Mouse (Mus musculus): ENCODE data around the gene Rnf166. TPM values are rescaled to one million over a fixed set of nuclear protein-coding genes. Genes with fewer than 3 reads are reported as not detected.

Rnf166 gene
- total and polyA plus RNA-seq, 3 experiments: 36.9 to 99.4 (median 41.6) TPM

DNA sequence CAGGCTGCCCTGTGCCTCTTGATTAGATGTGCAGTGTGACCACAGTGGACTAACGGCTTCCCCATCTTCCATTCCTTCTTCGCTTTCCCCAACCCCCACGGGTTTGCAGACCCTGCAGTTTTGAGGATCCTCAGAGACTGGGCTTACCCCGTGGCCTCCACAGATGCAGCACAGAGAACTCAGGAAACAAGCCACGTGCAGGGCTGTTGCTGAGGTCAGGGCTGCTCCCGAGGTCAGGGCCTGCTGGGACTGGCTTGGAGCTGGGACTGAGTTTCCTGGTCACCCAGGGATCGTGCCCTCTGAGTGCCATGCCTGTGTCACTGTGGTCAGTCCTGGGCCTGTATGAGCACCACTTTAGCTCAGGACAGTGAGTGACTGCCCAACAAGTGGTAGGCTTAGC is 10.9 kb downstream of the Rnf166 start:
- intact Hi-C loops (cut with DNase I): no loop called here
- no peaks in the 10 kb centered on the region for H3K36me3 ChIP-seq (ENCODE audit: control insufficient read depth, insufficient read depth, low read length)
- H3K4me1 ChIP-seq (ENCODE audit: control insufficient read depth, insufficient read depth, low read length): peaks cover 2% of the 10 kb centered on the region; the same call in 1 of the 2 replicates
- 64% methylated on average over 7 of the region's 7 CpGs for WGBS
- TF ChIP-seq POLR2A (IDR thresholded peaks at IDR 0.05; ENCODE audit: insufficient read depth, low read depth, low read length) (no peak), EP300 (IDR thresholded peaks at IDR 0.05; ENCODE audit: insufficient read depth, low read depth, low read length) (no peak), CTCF (IDR thresholded peaks at IDR 0.05) (no peak)
- no peak overlapping the region for H3K27ac ChIP-seq
- no peaks in the 10 kb centered on the region for H3K27me3 ChIP-seq (ENCODE audit: control insufficient read depth, insufficient read depth, low read length)
- no peak overlapping the region for H3K9ac ChIP-seq (ENCODE audit: low read depth, low read length)
- H3K79me2 ChIP-seq (replicated peaks; ENCODE audit: control insufficient read depth, insufficient read depth, low read length): no peaks in the 10 kb centered on the region
- DNase-seq: no peak
- no peak overlapping the region for H3K4me3 ChIP-seq

- Histone ChIP-seq H3K4me1 (ENCODE audit: control insufficient read depth, insufficient read depth, low read length) (peaks cover 4% of the 10 kb centered on the region; the same call in 1 of the 2 replicates), H3K4me3 (no peak overlapping the region), H3K36me3 (ENCODE audit: control insufficient read depth, insufficient read depth, low read length) (no peaks in the 10 kb centered on the region), H3K9ac (ENCODE audit: low read depth, low read length) (no peak overlapping the region), H3K27me3 (ENCODE audit: control insufficient read depth, insufficient read depth, low read length) (no peaks in the 10 kb centered on the region), H3K27ac (no peak overlapping the region), H3K79me2 (replicated peaks; ENCODE audit: control insufficient read depth, insufficient read depth, low read length) (no peaks in the 10 kb centered on the region)
- 39% methylated on average over 12 of the region's 12 CpGs for WGBS
- TF ChIP-seq EP300 (IDR thresholded peaks at IDR 0.05; ENCODE audit: insufficient read depth, low read depth, low read length): no peak
- no peak for TF ChIP-seq POLR2A (IDR thresholded peaks at IDR 0.05; ENCODE audit: insufficient read depth, low read depth, low read length)
- TF ChIP-seq CTCF (IDR thresholded peaks at IDR 0.05): no peak
- intact Hi-C loops (cut with DNase I): no loop called here
- no peak for DNase-seq
These were observed 11.9 kb downstream of the Rnf166 start for GRCm38 (mm10) chr8:122463651-122464640.

DNA sequence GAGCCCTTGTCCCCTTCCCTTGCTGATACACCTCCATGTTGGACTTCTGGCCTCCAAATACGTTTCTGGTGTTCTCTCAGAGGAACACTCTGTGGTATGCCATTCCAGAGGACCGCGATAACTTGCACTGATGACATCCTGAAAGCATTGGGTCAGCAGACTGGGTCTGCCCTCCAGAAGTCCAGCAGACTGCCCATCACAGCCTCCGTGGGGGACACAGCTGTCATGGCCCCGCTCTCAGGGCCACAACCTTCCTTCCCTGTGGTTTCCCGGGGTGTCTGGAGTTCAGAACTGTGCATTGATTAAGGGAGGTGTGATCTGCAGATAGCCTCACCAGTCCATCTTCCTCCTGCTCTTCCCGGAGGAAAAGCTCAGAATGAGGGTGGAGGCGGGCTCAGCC is 13.4 kb downstream of the Rnf166 start:
- intact Hi-C loops (cut with DNase I): no loop called here

DNA sequence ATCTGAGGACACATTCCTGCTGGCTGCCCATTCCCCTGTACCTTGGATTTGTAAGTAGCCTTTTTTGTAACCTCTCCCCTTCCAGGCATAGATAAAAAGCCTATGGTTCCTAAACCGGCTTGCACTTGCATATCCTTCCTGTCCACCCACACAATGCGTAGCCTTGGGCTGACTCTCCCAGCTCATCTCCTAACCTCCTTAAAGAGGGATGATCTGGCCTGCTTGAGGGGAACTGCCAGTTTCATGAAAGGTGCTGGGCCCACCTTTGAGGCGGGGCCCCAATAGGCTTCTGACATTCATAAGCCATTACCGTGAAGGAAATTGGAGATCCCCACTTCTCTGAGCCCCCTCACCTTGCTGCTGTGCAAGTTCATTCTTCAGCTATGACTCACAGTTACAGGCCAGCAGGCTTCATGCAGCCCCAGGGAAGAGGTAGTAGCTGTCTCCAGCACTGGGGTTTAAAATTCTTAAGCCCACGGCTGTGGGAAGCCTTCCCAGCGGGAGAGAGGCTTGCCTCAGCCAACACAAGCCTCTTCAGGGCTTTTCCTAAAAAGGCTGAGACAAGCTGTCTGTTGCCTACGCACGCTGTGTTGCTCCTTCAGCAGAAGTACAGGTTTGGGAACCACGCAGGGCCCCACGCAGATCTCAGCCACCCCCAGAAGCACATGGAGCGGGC is 14.3 kb downstream of the Rnf166 start:
- Histone ChIP-seq H3K27me3 (ENCODE audit: control insufficient read depth, insufficient read depth, low read length) (no peaks in the 10 kb centered on the region), H3K9ac (ENCODE audit: low read depth, low read length) (no peak overlapping the region), H3K4me1 (ENCODE audit: control insufficient read depth, insufficient read depth, low read length) (peaks cover 4% of the 10 kb centered on the region; the same call in 1 of the 2 replicates), H3K79me2 (replicated peaks; ENCODE audit: control insufficient read depth, insufficient read depth, low read length) (no peaks in the 10 kb centered on the region), H3K36me3 (ENCODE audit: control insufficient read depth, insufficient read depth, low read length) (no peaks in the 10 kb centered on the region), H3K27ac (no peak overlapping the region), H3K4me3 (no peak overlapping the region)
- TF ChIP-seq POLR2A (IDR thresholded peaks at IDR 0.05; ENCODE audit: insufficient read depth, low read depth, low read length) (no peak), EP300 (IDR thresholded peaks at IDR 0.05; ENCODE audit: insufficient read depth, low read depth, low read length) (no peak), CTCF (IDR thresholded peaks at IDR 0.05) (no peak)
- no peak for DNase-seq
- intact Hi-C loops (cut with DNase I): no loop called here
- WGBS: 75% methylated on average over 11 of the region's 11 CpGs

More for the DNA sequence above, 13.4 kb downstream of the Rnf166 start:
- WGBS: 77% methylated on average over 8 of the region's 8 CpGs
- TF ChIP-seq CTCF (IDR thresholded peaks at IDR 0.05): no peak
- no peak for TF ChIP-seq POLR2A (IDR thresholded peaks at IDR 0.05; ENCODE audit: insufficient read depth, low read depth, low read length)
- TF ChIP-seq EP300 (IDR thresholded peaks at IDR 0.05; ENCODE audit: insufficient read depth, low read depth, low read length): no peak
- H3K9ac ChIP-seq (ENCODE audit: low read depth, low read length): no peak overlapping the region
- H3K36me3 ChIP-seq (ENCODE audit: control insufficient read depth, insufficient read depth, low read length): no peaks in the 10 kb centered on the region
- H3K4me1 ChIP-seq (ENCODE audit: control insufficient read depth, insufficient read depth, low read length): peaks cover 4% of the 10 kb centered on the region; the same call in 1 of the 2 replicates
- no peak for DNase-seq
- H3K27me3 ChIP-seq (ENCODE audit: control insufficient read depth, insufficient read depth, low read length): no peaks in the 10 kb centered on the region
- H3K79me2 ChIP-seq (replicated peaks; ENCODE audit: control insufficient read depth, insufficient read depth, low read length): no peaks in the 10 kb centered on the region
- H3K4me3 ChIP-seq: no peak overlapping the region
- H3K27ac ChIP-seq: no peak overlapping the region

DNA sequence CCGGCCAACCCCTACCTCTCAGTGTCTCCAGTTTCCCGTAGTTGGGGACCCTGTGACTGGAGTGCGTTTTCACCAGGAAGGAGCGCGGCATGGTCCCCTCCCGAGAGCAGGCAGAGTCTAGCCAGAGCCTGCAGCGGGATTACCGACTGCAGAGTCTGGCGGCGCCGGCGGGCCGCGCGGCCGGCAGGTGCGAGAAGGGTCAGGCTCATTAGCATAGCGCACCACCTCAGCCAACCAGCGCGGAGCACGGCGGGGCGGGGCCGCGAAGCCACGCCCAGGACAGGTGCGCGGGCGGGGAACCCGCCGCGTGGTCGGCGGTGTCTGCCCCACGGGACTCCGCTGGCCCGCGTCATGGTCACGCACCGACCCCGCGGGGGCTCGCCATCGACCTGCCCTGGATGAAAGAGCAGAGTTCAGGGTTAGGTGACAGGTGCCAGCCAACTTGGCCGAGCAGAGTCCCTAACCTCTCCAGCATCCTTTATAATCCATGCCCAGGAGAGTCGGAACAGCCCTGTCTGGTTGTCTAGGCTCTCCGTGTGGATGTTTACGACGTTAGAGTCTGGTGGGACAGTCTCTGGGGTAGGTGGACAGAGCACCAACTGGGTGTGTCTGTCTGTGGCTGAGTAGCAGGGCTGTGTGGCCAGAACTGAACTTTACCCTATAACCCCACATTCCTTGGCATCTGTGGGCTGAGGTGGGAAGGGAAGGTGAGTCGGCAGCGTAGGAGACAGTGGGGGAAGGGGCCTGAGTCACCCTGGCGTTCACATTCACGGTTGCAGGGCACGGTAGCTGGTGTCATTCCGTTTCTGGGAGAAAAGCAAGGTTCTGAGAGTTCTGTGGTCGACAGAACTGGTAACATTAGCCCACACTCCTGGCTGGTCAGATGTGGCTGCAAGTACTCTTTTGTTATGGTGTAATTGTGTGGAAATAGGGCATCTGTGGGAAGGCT is 15.1 kb downstream of the Rnf166 start, which contains the start of gene Snai3:
TSS of gene Snai3 (minus strand) at position 210 of the 949 bp plus-strand sequence.
- no peak for TF ChIP-seq EP300 (IDR thresholded peaks at IDR 0.05; ENCODE audit: insufficient read depth, low read depth, low read length)
- TF ChIP-seq POLR2A (IDR thresholded peaks at IDR 0.05; ENCODE audit: insufficient read depth, low read depth, low read length): peak; percentile 62; the same call in 1 of the 2 replicates
- peak within 1 kb of the TSS; percentile 23; the same call in 1 of the 2 replicates for H3K27ac ChIP-seq
- intact Hi-C loops (cut with DNase I): no loop called here
- H3K9ac ChIP-seq (ENCODE audit: low read depth, low read length): peak within 1 kb of the TSS; percentile 69
- no peaks in the 10 kb centered on the region for H3K36me3 ChIP-seq (ENCODE audit: control insufficient read depth, insufficient read depth, low read length)
- no peaks in the 10 kb centered on the region for H3K27me3 ChIP-seq (ENCODE audit: control insufficient read depth, insufficient read depth, low read length)
- peak within 1 kb of the TSS; percentile 48 for H3K4me3 ChIP-seq
- H3K4me1 ChIP-seq (ENCODE audit: control insufficient read depth, insufficient read depth, low read length): peaks cover 4% of the 10 kb centered on the region; the same call in 1 of the 2 replicates
- no peaks in the 10 kb centered on the region for H3K79me2 ChIP-seq (replicated peaks; ENCODE audit: control insufficient read depth, insufficient read depth, low read length)
- 5% methylated on average over 56 of the region's 56 CpGs for WGBS
- peak; percentile 51 to 74 for DNase-seq
